Mouse (Mus musculus) midbrain, embryonic 13.5 days (tissue): ENCODE results near the gene Adgrg1. TPM values are rescaled to one million over a fixed set of nuclear protein-coding genes. Genes with fewer than 3 reads are reported as not detected.

Source experiments
- ATAC-seq: fragments of 200-750 bp; cut with Nextera tagmentation; 2 replicates; pipeline ENCODE4 v1.8.0; 2017; ENCODE audit warnings: mild to moderate bottlenecking, moderate TSS enrichment, moderate library complexity
- H3K27ac ChIP-seq: fragments of 300-500 bp; sonication (generic); 2 replicates; pipeline ENCODE4 v1.5.1; 2015; ENCODE audit warnings: inconsistent platforms, mild to moderate bottlenecking, moderate library complexity
- H3K27me3 ChIP-seq: fragments of 300-500 bp; sonication (generic); 2 replicates; pipeline ENCODE4 v1.6.1; 2015; ENCODE audit warnings: mild to moderate bottlenecking, inconsistent platforms
- H3K36me3 ChIP-seq: fragments of 300-500 bp; sonication (generic); 2 replicates; pipeline ENCODE4 v1.6.1; 2015; ENCODE audit warnings: mild to moderate bottlenecking, inconsistent platforms
- H3K4me1 ChIP-seq: fragments of 300-500 bp; sonication (generic); replicated peaks from 2 replicates; pipeline ENCODE4 v1.6.1; 2015; ENCODE audit warnings: inconsistent platforms
- H3K4me2 ChIP-seq: fragments of 300-500 bp; sonication (generic); replicated peaks from 2 replicates; pipeline ENCODE4 v1.6.1; 2015; ENCODE audit warnings: moderate library complexity, mild to moderate bottlenecking, inconsistent platforms
- H3K4me3 ChIP-seq: fragments of 300-500 bp; sonication (generic); replicated peaks from 2 replicates; pipeline ENCODE4 v1.5.1; 2015; ENCODE audit warnings: mild to moderate bottlenecking, inconsistent platforms
- H3K9ac ChIP-seq: fragments of 300-500 bp; sonication (generic); replicated peaks from 2 replicates; pipeline ENCODE4 v1.6.1; 2015; ENCODE audit warnings: mild to moderate bottlenecking, inconsistent platforms
- H3K9me3 ChIP-seq: fragments of 300-500 bp; sonication (generic); 2 replicates; pipeline ENCODE4 v1.6.1; 2016; ENCODE audit warnings: mild to moderate bottlenecking, inconsistent platforms
- WGBS: fragments of 180-500 bp; shearing (Covaris S2); methylation state at CpG from one replicate; pipeline ENCODE4 v1.1.7; 2015; 5-methylcytosine and 5-hydroxymethylcytosine counted together
- polyA plus RNA-seq: library from polyadenylated mRNA; unstranded; fragments of >200 nt; fragmentation: Nextera tagmentation; extraction: Ambion mirVana; gene quantifications from 2 replicates; pipeline ENCODE4 v1.2.1, GENCODE M21; 2015

Gene Adgrg1
- polyA plus RNA-seq, 1 experiment from 2014 or later, result 212 TPM

DNA sequence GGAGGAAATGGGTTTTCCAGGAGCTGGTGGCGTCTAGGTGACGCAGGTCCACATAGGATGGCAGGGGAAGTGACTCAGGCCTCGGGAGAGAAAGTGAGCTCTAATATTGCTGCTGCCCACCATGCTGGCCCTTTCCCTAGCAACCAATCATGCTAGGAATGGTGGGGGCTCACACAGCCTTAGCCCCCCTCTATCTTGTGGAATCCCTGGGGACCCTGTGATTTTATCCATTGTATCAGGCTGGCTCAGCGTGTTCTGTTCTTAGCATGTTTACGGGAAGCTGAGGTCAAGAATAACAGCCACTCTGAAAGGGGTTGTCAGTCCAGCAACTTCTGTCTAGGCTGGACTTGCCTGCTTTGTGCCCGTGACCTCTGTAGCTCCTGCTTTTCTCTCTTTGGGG, 24.5 kb downstream of the Adgrg1 start:
- H3K4me2 ChIP-seq, result peak overlapping the region; percentile 98
- H3K36me3 ChIP-seq, result peaks cover 19% of the 10 kb centered on the region
- 24% methylated on average over 6 of the region's 6 CpGs for WGBS
- peaks cover 63% of the 10 kb centered on the region for H3K4me1 ChIP-seq
- H3K27ac ChIP-seq, result peak overlapping the region; percentile 96
- H3K27me3 ChIP-seq, result no peaks in the 10 kb centered on the region
- peak overlapping the region; percentile 97 for H3K9ac ChIP-seq
- H3K9me3 ChIP-seq, result no peaks in the 10 kb centered on the region
- H3K4me3 ChIP-seq, result peak overlapping the region; percentile 71
- no peak for ATAC-seq

- H3K9ac ChIP-seq, result peak overlapping the region; percentile 97
- H3K4me3 ChIP-seq, result peak overlapping the region; percentile 71
- H3K4me2 ChIP-seq, result peak overlapping the region; percentile 98
- H3K36me3 ChIP-seq, result peaks cover 29% of the 10 kb centered on the region
- no peaks in the 10 kb centered on the region for H3K9me3 ChIP-seq
- no peaks in the 10 kb centered on the region for H3K27me3 ChIP-seq
- 28% methylated on average over 6 of the region's 6 CpGs for WGBS
- H3K27ac ChIP-seq, result peak overlapping the region; percentile 96
- ATAC-seq, result no peak
- peaks cover 63% of the 10 kb centered on the region for H3K4me1 ChIP-seq
Measured at GRCm38 (mm10) chr8:94999956-95000355, 25.4 kb downstream of the Adgrg1 start.

- Histone ChIP-seq H3K4me1 (peaks cover 63% of the 10 kb centered on the region), H3K9ac (peak overlapping the region; percentile 97), H3K36me3 (peaks cover 36% of the 10 kb centered on the region), H3K9me3 (no peaks in the 10 kb centered on the region), H3K27ac (peak overlapping the region; percentile 96), H3K4me2 (peak overlapping the region; percentile 98), H3K27me3 (no peaks in the 10 kb centered on the region), H3K4me3 (peak overlapping the region; percentile 71)
- WGBS, result 10% methylated on average over 5 of the region's 5 CpGs
- peak; percentile 46 for ATAC-seq
Measured at GRCm38 (mm10) chr8:95000684-95001083, 26.1 kb downstream of the Adgrg1 start.

DNA sequence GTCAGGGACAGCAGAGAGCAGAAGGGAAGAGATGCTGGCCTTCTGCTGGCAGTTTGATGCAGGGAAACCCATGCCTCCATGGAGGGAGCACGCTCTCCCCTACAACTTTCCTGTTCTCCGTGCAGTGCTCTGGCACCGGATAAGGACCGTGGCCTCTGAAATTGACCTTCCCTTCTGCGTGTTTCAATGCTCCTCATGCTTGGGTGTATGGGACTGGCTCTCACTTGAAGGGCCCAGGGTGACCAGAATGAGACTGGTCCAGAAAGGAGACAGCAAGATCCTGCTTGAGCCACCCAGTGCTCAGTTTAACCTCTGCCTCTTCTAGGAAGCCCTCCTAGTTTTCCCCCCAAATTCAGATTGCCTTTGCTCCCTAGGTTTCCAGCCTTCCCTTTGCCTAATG, 26.6 kb downstream of the Adgrg1 start:
- Histone ChIP-seq H3K9ac (peak overlapping the region; percentile 33), H3K4me3 (peak overlapping the region; percentile 71)

GRCm38 (mm10) chr8:95001655-95002054, 27.1 kb downstream of the Adgrg1 start:
- peak; percentile 62 for ATAC-seq

More for the DNA sequence above, 26.6 kb downstream of the Adgrg1 start:
- peaks cover 63% of the 10 kb centered on the region for H3K4me1 ChIP-seq
- no peaks in the 10 kb centered on the region for H3K9me3 ChIP-seq
- 72% methylated on average over 5 of the region's 5 CpGs for WGBS
- H3K4me2 ChIP-seq, result peak overlapping the region; percentile 98
- peak overlapping the region; percentile 96 for H3K27ac ChIP-seq
- H3K36me3 ChIP-seq, result peaks cover 41% of the 10 kb centered on the region
- peak; percentile 6 for ATAC-seq
- H3K27me3 ChIP-seq, result no peaks in the 10 kb centered on the region

DNA sequence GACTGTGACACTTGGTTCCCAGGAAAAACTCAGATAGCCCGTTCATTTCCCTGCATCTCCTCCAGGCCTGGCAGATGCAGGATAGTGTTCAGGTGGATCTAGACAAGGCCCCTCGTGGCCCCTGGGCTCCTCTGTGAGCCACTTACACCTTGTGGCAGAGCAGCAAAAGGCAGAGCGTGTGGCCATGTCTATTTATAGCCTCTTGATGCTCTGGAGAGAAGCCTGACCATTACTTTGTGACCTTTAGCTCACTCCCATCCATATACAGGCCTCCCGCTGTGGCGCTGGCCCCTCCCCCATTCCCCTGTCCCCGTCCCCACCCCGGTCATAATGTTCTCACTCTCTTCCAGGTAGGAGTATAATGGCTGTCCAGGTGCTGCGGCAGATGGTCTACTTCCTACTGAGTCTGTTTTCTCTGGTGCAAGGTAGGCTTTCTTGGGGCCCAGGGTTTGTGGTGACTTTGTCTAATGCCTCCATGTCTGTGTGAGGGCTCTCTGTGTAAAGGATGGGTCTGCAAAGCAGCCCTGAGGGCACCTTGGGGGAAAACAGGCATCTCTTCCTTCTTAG, 27.6 kb downstream of the Adgrg1 start:
- Histone ChIP-seq H3K4me2 (peak overlapping the region; percentile 98; the same call in 1 of the 2 replicates), H3K4me3 (no peak overlapping the region), H3K9me3 (no peaks in the 10 kb centered on the region), H3K9ac (0 out of 2 replicates have a peak overlapping the region, but pooled peaks have one; percentile 39), H3K27ac (peak overlapping the region; percentile 44; the same call in 1 of the 2 replicates), H3K36me3 (peaks cover 51% of the 10 kb centered on the region), H3K4me1 (peaks cover 53% of the 10 kb centered on the region), H3K27me3 (no peaks in the 10 kb centered on the region)
- 68% methylated on average over 8 of the region's 8 CpGs for WGBS
- no peak for ATAC-seq

More at GRCm38 (mm10) chr8:95001655-95002054, 27.1 kb downstream of the Adgrg1 start:
- WGBS, result 5% methylated on average over 7 of the region's 7 CpGs
- peak overlapping the region; percentile 71; the same call in 1 of the 2 replicates for H3K4me3 ChIP-seq
- H3K27me3 ChIP-seq, result no peaks in the 10 kb centered on the region
- no peaks in the 10 kb centered on the region for H3K9me3 ChIP-seq
- peak overlapping the region; percentile 96 for H3K27ac ChIP-seq
- peaks cover 58% of the 10 kb centered on the region for H3K4me1 ChIP-seq
- peak overlapping the region; percentile 39; the same call in 1 of the 2 replicates for H3K9ac ChIP-seq
- peak overlapping the region; percentile 98 for H3K4me2 ChIP-seq
- peaks cover 46% of the 10 kb centered on the region for H3K36me3 ChIP-seq

DNA sequence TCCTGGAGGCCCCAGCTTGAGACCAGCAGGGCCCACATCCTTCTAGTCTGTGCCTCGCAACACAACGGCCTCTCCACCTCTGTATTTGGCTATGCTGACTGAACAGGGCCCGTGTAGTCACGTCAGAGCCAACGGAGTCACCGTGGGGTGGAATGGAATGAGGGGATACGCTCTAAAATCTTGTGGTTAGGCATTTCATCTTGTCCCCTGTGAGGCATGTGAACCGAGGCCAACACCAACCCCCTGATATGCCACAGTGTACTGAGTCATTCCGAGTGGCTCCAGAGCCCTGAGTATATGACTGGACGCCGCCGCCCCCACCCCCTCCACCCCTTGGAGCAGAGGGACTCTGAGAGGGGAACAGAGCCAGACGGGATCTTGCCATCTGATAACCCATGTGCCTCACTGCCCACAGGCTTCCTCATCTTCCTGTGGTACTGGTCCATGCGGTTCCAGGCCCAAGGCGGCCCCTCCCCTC, 37.9 kb downstream of the Adgrg1 start:
- H3K9ac ChIP-seq, result no peak overlapping the region
- 89% methylated on average over 15 of the region's 15 CpGs for WGBS
- H3K27ac ChIP-seq, result no peak overlapping the region
- no peaks in the 10 kb centered on the region for H3K9me3 ChIP-seq
- H3K4me1 ChIP-seq, result 0 out of 2 replicates have a peak, but pooled peaks cover 2% of the 10 kb centered on the region
- no peak for ATAC-seq
- peaks cover 85% of the 10 kb centered on the region for H3K36me3 ChIP-seq
- H3K27me3 ChIP-seq, result no peaks in the 10 kb centered on the region
- H3K4me2 ChIP-seq, result no peak overlapping the region
- no peak overlapping the region for H3K4me3 ChIP-seq

- 0 out of 2 replicates have a peak, but pooled peaks cover 2% of the 10 kb centered on the region for H3K4me1 ChIP-seq
- no peaks in the 10 kb centered on the region for H3K27me3 ChIP-seq
- no peak overlapping the region for H3K4me2 ChIP-seq
- no peaks in the 10 kb centered on the region for H3K9me3 ChIP-seq
- no peak overlapping the region for H3K9ac ChIP-seq
- peaks cover 51% of the 10 kb centered on the region for H3K36me3 ChIP-seq
- WGBS, result 84% methylated on average over 4 of the region's 4 CpGs
- no peak for ATAC-seq
- peak overlapping the region; percentile 58 for H3K27ac ChIP-seq
- H3K4me3 ChIP-seq, result no peak overlapping the region
Measured at GRCm38 (mm10) chr8:95015866-95016265, 41.3 kb downstream of the Adgrg1 start.

DNA sequence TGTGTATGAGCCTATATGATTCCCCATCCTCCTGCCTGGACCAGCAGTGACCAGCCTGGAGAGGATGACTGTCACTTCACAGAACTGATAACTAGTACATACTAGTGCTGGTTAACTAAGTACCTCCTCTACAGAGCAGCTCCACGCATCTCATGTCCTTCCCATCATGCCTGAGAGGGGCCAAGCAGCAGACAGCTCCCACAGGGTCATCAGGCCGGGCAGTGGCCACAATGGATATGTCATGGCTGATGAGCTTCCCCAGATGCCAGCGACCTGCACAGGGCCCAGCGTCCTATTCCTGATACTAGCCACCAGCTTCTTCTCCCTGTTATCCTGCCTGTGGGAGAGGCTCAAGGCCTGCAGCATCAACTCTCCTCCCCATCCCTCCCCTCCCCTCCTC, 42.1 kb downstream of the Adgrg1 start:
- ATAC-seq, result peak; percentile 28
- 46% methylated on average over 4 of the region's 4 CpGs for WGBS
- Histone ChIP-seq H3K36me3 (peaks cover 43% of the 10 kb centered on the region), H3K4me2 (no peak overlapping the region), H3K27ac (peak overlapping the region; percentile 57), H3K9ac (no peak overlapping the region), H3K27me3 (no peaks in the 10 kb centered on the region), H3K4me3 (no peak overlapping the region), H3K4me1 (0 out of 2 replicates have a peak, but pooled peaks cover 2% of the 10 kb centered on the region), H3K9me3 (no peaks in the 10 kb centered on the region)

- H3K9ac ChIP-seq, result no peak within 1 kb of the TSS
- H3K4me2 ChIP-seq, result no peak within 1 kb of the TSS
- H3K27ac ChIP-seq, result peak within 1 kb of the TSS; percentile 57
- WGBS, result 81% methylated on average over 11 of the region's 11 CpGs
- 0 out of 2 replicates have a peak, but pooled peaks cover 2% of the 10 kb centered on the region for H3K4me1 ChIP-seq
- ATAC-seq, result no peak
- no peaks in the 10 kb centered on the region for H3K9me3 ChIP-seq
- peaks cover 35% of the 10 kb centered on the region for H3K36me3 ChIP-seq
- H3K27me3 ChIP-seq, result no peaks in the 10 kb centered on the region
- no peak within 1 kb of the TSS for H3K4me3 ChIP-seq
Measured at GRCm38 (mm10) chr8:95017451-95017850, 42.9 kb downstream of the Adgrg1 start, which contains the start of gene Adgrg3. Adgrg3 (plus strand) TSS chr8:95017692.

- Histone ChIP-seq H3K4me1 (peaks cover 8% of the 10 kb centered on the region; the same call in 1 of the 2 replicates), H3K9ac (no peak overlapping the region)
Measured at GRCm38 (mm10) chr8:95017969-95018635, 43.6 kb downstream of the Adgrg1 start.

GRCm38 (mm10) chr8:95020293-95020777, 45.8 kb downstream of the Adgrg1 start:
- Histone ChIP-seq H3K4me1 (peaks cover 8% of the 10 kb centered on the region; the same call in 1 of the 2 replicates), H3K36me3 (peaks cover 7% of the 10 kb centered on the region), H3K9ac (no peak overlapping the region), H3K9me3 (no peaks in the 10 kb centered on the region), H3K4me3 (no peak overlapping the region), H3K27me3 (no peaks in the 10 kb centered on the region), H3K4me2 (no peak overlapping the region), H3K27ac (no peak overlapping the region)
- ATAC-seq, result no peak
- 87% methylated on average over 12 of the region's 12 CpGs for WGBS

More at GRCm38 (mm10) chr8:95017969-95018635, 43.6 kb downstream of the Adgrg1 start:
- no peaks in the 10 kb centered on the region for H3K9me3 ChIP-seq
- H3K4me3 ChIP-seq, result no peak overlapping the region
- 91% methylated on average over 9 of the region's 9 CpGs for whole genome bisulfite sequencing
- no peaks in the 10 kb centered on the region for H3K27me3 ChIP-seq
- no peak overlapping the region for H3K27ac ChIP-seq
- H3K4me2 ChIP-seq, result no peak overlapping the region
- H3K36me3 ChIP-seq, result peaks cover 29% of the 10 kb centered on the region
- no peak for ATAC-seq
